Mouse (Mus musculus) activated CD4-positive, CD25-positive, alpha-beta regulatory T cell, adult 4 months (primary cell): Measurements from ENCODE around the gene Chp1. TPM values are rescaled to one million over a fixed set of nuclear protein-coding genes. Genes with fewer than 3 reads are reported as not detected.

Experiments used
- polyA plus RNA-seq, 2 experiments: library from polyadenylated mRNA; unstranded; fragments of 100-300 nt; shearing (Covaris generic); gene quantifications; one replicate each; pipeline ENCODE4 v1.2.1; 2017

The Chp1 gene
- polyA plus RNA-seq, 2 experiments from 2014 or later: 84.5 to 98.6 TPM

Other genes with a start within 250 kb of the Chp1 start
- gene Dll4, start 221.9 kb upstream of the Chp1 start, polyA plus RNA-seq: not detected
- not detected for gene Chac1, start 196.5 kb upstream of the Chp1 start, polyA plus RNA-seq
- 1 to 10 TPM; 7.0 to 7.1 TPM for gene Ino80, start 70.0 kb upstream of the Chp1 start, polyA plus RNA-seq
- under 1 TPM in 1 of 2 experiments, not detected in 1; 0.11 TPM for gene Exd1, start 70 bp upstream of the Chp1 start, polyA plus RNA-seq
- 10 to 100 TPM; 39.2 to 40.2 TPM for gene Nusap1, start 70.6 kb downstream of the Chp1 start, polyA plus RNA-seq
- 10 to 100 TPM in 1 of 2 experiments, 1 to 10 TPM in 1; 7.9 to 10.1 TPM for gene Oip5, start 70.8 kb downstream of the Chp1 start, polyA plus RNA-seq
- gene Ndufaf1, start 115.1 kb downstream of the Chp1 start, polyA plus RNA-seq: 10 to 100 TPM; 24.0 to 29.3 TPM
- 10 to 100 TPM; 32.4 to 44.1 TPM for gene Rtf1, start 127.4 kb downstream of the Chp1 start, polyA plus RNA-seq
- gene Itpka, start 194.6 kb downstream of the Chp1 start, polyA plus RNA-seq: under 1 TPM in 1 of 2 experiments, not detected in 1; 0.61 TPM
- not detected for gene Ltk, start 212.7 kb downstream of the Chp1 start, polyA plus RNA-seq
- gene Rpap1, start 239.8 kb downstream of the Chp1 start, polyA plus RNA-seq: 10 to 100 TPM in 1 of 2 experiments, 1 to 10 TPM in 1; 10.0 to 18.1 TPM